Mouse (Mus musculus): ENCODE results near the gene Nufip1. TPM values are rescaled to one million over a fixed set of nuclear protein-coding genes. Genes with fewer than 3 reads are reported as not detected.
A peak's percentile ranks its signal among the peaks of the same experiment; 100 is the strongest.

Nufip1 gene
- total RNA-seq, 1 experiment: 13.8 TPM

- Histone ChIP-seq H3K9ac (ENCODE audit: insufficient read depth, low read depth, low read length, poor library complexity, severe bottlenecking) (no peak overlapping the region), H3K4me1 (ENCODE audit: control insufficient read depth in 2 of 2, insufficient read depth in 2 of 2, low read length in 2 of 2, poor library complexity in 1 of 2) (peaks cover 2 to 6% of the 10 kb centered on the region in 2 experiments; a peak in 1 of 4 replicates), H3K27ac (ENCODE audit: insufficient read depth, low read depth, low read length, poor library complexity, severe bottlenecking) (no peak overlapping the region), H3K4me3 (ENCODE audit: insufficient read depth in 1 of 2, low read depth in 1 of 2, low read length in 2 of 2, poor library complexity in 1 of 2, severe bottlenecking in 1 of 2) (no peak overlapping the region), H3K9me3 (ENCODE audit: control insufficient read depth, insufficient read depth, low read depth, low read length) (no peaks in the 10 kb centered on the region), H3K36me3 (ENCODE audit: control insufficient read depth, insufficient read depth, low read length, poor library complexity, severe bottlenecking) (peaks cover 32% of the 10 kb centered on the region)
- DNase-seq (ENCODE audit: low read depth, low spot score): no peak
- in situ Hi-C loops (cut with MboI; ENCODE audit: low sequenced_read_pairs in 2 of 2, unreplicated experiment in 2 of 2): no loop called here
- TF ChIP-seq ZNF384 (IDR thresholded peaks at IDR 0.05; ENCODE audit: low read depth, low read length) (peak; percentile 82), ZC3H11A (IDR thresholded peaks at IDR 0.05; ENCODE audit: borderline replicate concordance, low read depth, low read length) (no peak)
Observed at GRCm38 (mm10) chr14:76134975-76135374, 24.3 kb downstream of the Nufip1 start.

DNA sequence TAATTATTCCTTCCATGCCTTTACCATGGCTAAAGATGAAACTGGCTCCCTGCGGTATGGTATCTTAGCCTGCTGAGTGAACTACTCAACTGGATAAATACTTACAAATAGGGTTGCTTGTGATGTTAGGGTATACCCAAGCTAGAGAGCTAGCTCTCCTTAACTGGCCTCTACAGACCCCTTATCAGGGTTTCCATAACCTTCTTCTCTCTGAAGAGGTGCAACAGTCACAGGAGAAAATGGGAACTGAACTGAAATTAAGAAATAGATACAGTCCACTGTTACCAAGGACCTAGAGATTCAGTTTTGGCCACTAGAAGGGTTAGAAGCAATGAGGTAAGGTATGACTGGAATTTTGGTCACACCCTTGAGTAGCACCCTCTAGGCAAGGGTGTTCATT is 34.6 kb downstream of the Nufip1 start:
- TF ChIP-seq MAFK (IDR thresholded peaks at IDR 0.05; ENCODE audit: insufficient read depth, low read depth, low read length): no peak
- no peak for TF ChIP-seq HCFC1 (IDR thresholded peaks at IDR 0.05; ENCODE audit: borderline replicate concordance, insufficient read depth, low read length)
- no peak for TF ChIP-seq ZNF384 (IDR thresholded peaks at IDR 0.05; ENCODE audit: low read depth, low read length)
- no peak for TF ChIP-seq ZC3H11A (IDR thresholded peaks at IDR 0.05; ENCODE audit: borderline replicate concordance, low read depth, low read length)
- no peak for TF ChIP-seq CHD2 (IDR thresholded peaks at IDR 0.05; ENCODE audit: low read depth, low read length)
- Histone ChIP-seq H3K4me1 (ENCODE audit: control insufficient read depth in 2 of 2, insufficient read depth in 2 of 2, low read length in 2 of 2, poor library complexity in 1 of 2) (peaks cover 4 to 7% of the 10 kb centered on the region in 2 experiments; a peak in 1 of 4 replicates), H3K9ac (ENCODE audit: insufficient read depth, low read depth, low read length, poor library complexity, severe bottlenecking) (no peak overlapping the region), H3K9me3 (ENCODE audit: control insufficient read depth, insufficient read depth, low read depth, low read length) (no peaks in the 10 kb centered on the region), H3K27ac (ENCODE audit: insufficient read depth, low read depth, low read length, poor library complexity, severe bottlenecking) (no peak overlapping the region; the same call in 1 of the 2 replicates), H3K36me3 (ENCODE audit: control insufficient read depth, insufficient read depth, low read length, poor library complexity, severe bottlenecking) (no peaks in the 10 kb centered on the region), H3K4me3 (ENCODE audit: insufficient read depth in 1 of 2, low read depth in 1 of 2, low read length in 2 of 2, poor library complexity in 1 of 2, severe bottlenecking in 1 of 2) (no peak overlapping the region)
- DNase-seq (ENCODE audit: low read depth, low spot score): no peak
- in situ Hi-C loops (cut with MboI; ENCODE audit: low sequenced_read_pairs in 2 of 2, unreplicated experiment in 2 of 2): no loop called here

DNA sequence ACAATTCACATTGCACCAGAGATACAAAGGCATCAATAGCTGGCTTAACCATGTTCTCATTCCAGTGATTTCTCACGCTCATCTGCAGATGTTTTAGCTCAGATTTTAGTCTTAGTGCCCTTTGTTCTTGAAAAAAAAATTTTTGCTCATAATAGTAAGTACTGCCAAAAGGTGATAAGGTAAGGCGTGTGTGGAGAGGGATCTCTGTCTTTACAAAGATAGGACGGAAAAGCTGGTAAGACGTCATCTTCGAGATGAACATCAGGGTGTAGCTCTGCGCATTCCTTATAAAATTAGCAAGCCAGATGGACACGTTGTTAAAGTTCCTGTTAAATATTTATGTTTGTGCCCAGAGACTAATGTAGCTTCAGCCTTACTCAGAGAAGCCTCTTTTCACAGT is 35.2 kb downstream of the Nufip1 start:
- H3K9ac ChIP-seq (ENCODE audit: insufficient read depth, low read depth, low read length, poor library complexity, severe bottlenecking): no peak overlapping the region
- TF ChIP-seq ZNF384 (IDR thresholded peaks at IDR 0.05; ENCODE audit: low read depth, low read length) (no peak), HCFC1 (IDR thresholded peaks at IDR 0.05; ENCODE audit: borderline replicate concordance, insufficient read depth, low read length) (no peak), CHD2 (IDR thresholded peaks at IDR 0.05; ENCODE audit: low read depth, low read length) (no peak), ZC3H11A (IDR thresholded peaks at IDR 0.05; ENCODE audit: borderline replicate concordance, low read depth, low read length) (no peak), MAFK (IDR thresholded peaks at IDR 0.05; ENCODE audit: insufficient read depth, low read depth, low read length) (no peak)
- H3K4me3 ChIP-seq (ENCODE audit: insufficient read depth in 1 of 2, low read depth in 1 of 2, low read length in 2 of 2, poor library complexity in 1 of 2, severe bottlenecking in 1 of 2): no peak overlapping the region
- DNase-seq (ENCODE audit: low read depth, low spot score): no peak
- in situ Hi-C loops (cut with MboI; ENCODE audit: low sequenced_read_pairs in 2 of 2, unreplicated experiment in 2 of 2): no loop called here
- no peaks in the 10 kb centered on the region for H3K36me3 ChIP-seq (ENCODE audit: control insufficient read depth, insufficient read depth, low read length, poor library complexity, severe bottlenecking)
- H3K27ac ChIP-seq (ENCODE audit: insufficient read depth, low read depth, low read length, poor library complexity, severe bottlenecking): peak overlapping the region; percentile 18; the same call in 1 of the 2 replicates
- no peaks in the 10 kb centered on the region for H3K9me3 ChIP-seq (ENCODE audit: control insufficient read depth, insufficient read depth, low read depth, low read length)
- H3K4me1 ChIP-seq (ENCODE audit: control insufficient read depth in 2 of 2, insufficient read depth in 2 of 2, low read length in 2 of 2, poor library complexity in 1 of 2): peaks cover 4 to 7% of the 10 kb centered on the region in 2 experiments; a peak in 1 of 4 replicates

GRCm38 (mm10) chr14:76147061-76147460 is 36.4 kb downstream of the Nufip1 start:
- no peak overlapping the region for H3K27ac ChIP-seq (ENCODE audit: insufficient read depth, low read depth, low read length, poor library complexity, severe bottlenecking)
- in situ Hi-C loops (cut with MboI; ENCODE audit: low sequenced_read_pairs in 2 of 2, unreplicated experiment in 2 of 2): no loop called here
- H3K9me3 ChIP-seq (ENCODE audit: control insufficient read depth, insufficient read depth, low read depth, low read length): no peaks in the 10 kb centered on the region
- H3K9ac ChIP-seq (ENCODE audit: insufficient read depth, low read depth, low read length, poor library complexity, severe bottlenecking): no peak overlapping the region
- TF ChIP-seq CHD2 (IDR thresholded peaks at IDR 0.05; ENCODE audit: low read depth, low read length) (no peak), MAFK (IDR thresholded peaks at IDR 0.05; ENCODE audit: insufficient read depth, low read depth, low read length) (no peak), HCFC1 (IDR thresholded peaks at IDR 0.05; ENCODE audit: borderline replicate concordance, insufficient read depth, low read length) (no peak), ZC3H11A (IDR thresholded peaks at IDR 0.05; ENCODE audit: borderline replicate concordance, low read depth, low read length) (no peak)
- no peak overlapping the region for H3K4me3 ChIP-seq (ENCODE audit: insufficient read depth in 1 of 2, low read depth in 1 of 2, low read length in 2 of 2, poor library complexity in 1 of 2, severe bottlenecking in 1 of 2)
- H3K4me1 ChIP-seq (ENCODE audit: control insufficient read depth in 2 of 2, insufficient read depth in 2 of 2, low read length in 2 of 2, poor library complexity in 1 of 2): peaks cover 4 to 7% of the 10 kb centered on the region in 2 experiments; a peak in 1 of 4 replicates
- DNase-seq (ENCODE audit: low read depth, low spot score): no peak
- H3K36me3 ChIP-seq (ENCODE audit: control insufficient read depth, insufficient read depth, low read length, poor library complexity, severe bottlenecking): no peaks in the 10 kb centered on the region

GRCm38 (mm10) chr14:76148294-76148693 is 37.6 kb downstream of the Nufip1 start:
- H3K4me1 ChIP-seq (ENCODE audit: control insufficient read depth in 2 of 2, insufficient read depth in 2 of 2, low read length in 2 of 2, poor library complexity in 1 of 2): peaks cover 4 to 7% of the 10 kb centered on the region in 2 experiments; a peak in 1 of 4 replicates
- H3K27ac ChIP-seq (ENCODE audit: insufficient read depth, low read depth, low read length, poor library complexity, severe bottlenecking): no peak overlapping the region
- DNase-seq (ENCODE audit: low read depth, low spot score): no peak

More at GRCm38 (mm10) chr14:76148294-76148693, 37.6 kb downstream of the Nufip1 start:
- TF ChIP-seq ZC3H11A (IDR thresholded peaks at IDR 0.05; ENCODE audit: borderline replicate concordance, low read depth, low read length): no peak
- TF ChIP-seq CHD2 (IDR thresholded peaks at IDR 0.05; ENCODE audit: low read depth, low read length): no peak
- no peak for TF ChIP-seq ZNF384 (IDR thresholded peaks at IDR 0.05; ENCODE audit: low read depth, low read length)
- TF ChIP-seq HCFC1 (IDR thresholded peaks at IDR 0.05; ENCODE audit: borderline replicate concordance, insufficient read depth, low read length): no peak
- TF ChIP-seq MAFK (IDR thresholded peaks at IDR 0.05; ENCODE audit: insufficient read depth, low read depth, low read length): no peak
- Histone ChIP-seq H3K9me3 (ENCODE audit: control insufficient read depth, insufficient read depth, low read depth, low read length) (no peaks in the 10 kb centered on the region), H3K9ac (ENCODE audit: insufficient read depth, low read depth, low read length, poor library complexity, severe bottlenecking) (no peak overlapping the region), H3K36me3 (ENCODE audit: control insufficient read depth, insufficient read depth, low read length, poor library complexity, severe bottlenecking) (no peaks in the 10 kb centered on the region), H3K4me3 (ENCODE audit: insufficient read depth in 1 of 2, low read depth in 1 of 2, low read length in 2 of 2, poor library complexity in 1 of 2, severe bottlenecking in 1 of 2) (no peak overlapping the region)
- in situ Hi-C loops (cut with MboI; ENCODE audit: low sequenced_read_pairs in 2 of 2, unreplicated experiment in 2 of 2): no loop called here
